Mouse (Mus musculus): ENCODE data around the gene Kcnv2.

The Kcnv2 gene

DNA sequence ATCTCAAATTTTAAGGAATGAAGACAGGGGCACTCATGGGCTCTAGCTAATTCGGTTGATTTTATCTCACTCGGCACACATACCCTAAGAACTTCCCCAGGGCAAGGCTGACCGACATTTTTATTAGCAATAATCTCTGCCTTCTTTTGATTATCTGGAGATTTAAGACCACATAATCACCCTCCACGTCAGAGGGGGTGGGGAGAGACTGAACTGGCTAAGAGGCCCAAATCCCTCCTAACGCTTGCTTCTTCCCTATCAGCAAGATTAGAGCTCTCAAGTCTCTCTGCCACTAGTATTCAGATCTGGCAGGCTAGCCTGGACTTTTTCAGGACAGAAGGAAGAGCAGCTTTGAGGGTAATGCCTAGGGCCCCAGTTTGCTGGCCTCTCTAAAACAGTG, at the start of gene Kcnv2:
Gene Kcnv2, plus strand, starts transcription at position 308 of the 400 bp plus-strand sequence.
- DNase-seq (ENCODE audit: low spot score), result no peak

DNA sequence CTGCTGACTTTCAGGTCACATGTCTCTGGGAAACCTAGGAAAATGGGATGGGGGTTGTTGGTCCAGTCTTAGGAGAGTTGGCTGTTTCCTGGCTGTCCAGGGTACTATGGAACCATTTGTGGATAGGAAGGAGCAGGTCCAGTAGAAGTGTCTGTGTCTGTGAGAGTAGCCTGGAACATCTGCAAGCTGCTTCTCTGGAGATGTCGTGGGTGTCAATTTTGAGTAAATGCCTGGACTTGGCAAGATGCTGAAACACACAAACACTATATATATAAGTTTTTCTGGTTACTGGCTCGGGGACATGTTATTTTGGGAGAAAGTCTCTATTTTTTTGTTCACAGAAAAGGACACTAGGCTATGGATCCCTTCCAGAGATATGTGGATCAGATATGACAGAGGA, 49.0 kb upstream of the Kcnv2 start:
- no peak for DNase-seq (ENCODE audit: low spot score)

DNA sequence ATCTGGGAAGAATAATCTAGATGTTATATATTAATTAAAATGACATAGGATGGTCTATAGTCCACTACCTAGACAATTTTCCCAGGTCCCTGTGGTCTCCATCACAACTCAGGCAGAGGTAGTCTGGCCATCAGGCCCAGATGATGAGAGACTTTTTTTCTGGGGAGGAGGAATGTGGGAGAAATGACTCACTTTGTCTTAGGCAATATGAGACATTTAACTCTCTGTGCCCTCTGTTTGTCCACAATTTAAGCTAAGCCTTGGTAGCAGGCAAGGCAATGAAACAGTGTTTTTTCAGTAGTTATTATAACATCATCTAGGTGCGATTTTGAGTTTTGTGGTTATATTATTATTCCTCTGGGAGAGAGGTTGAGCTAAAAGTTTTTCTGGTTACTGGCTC, 48.0 kb upstream of the Kcnv2 start:
- no peak for DNase-seq (ENCODE audit: low spot score)

DNA sequence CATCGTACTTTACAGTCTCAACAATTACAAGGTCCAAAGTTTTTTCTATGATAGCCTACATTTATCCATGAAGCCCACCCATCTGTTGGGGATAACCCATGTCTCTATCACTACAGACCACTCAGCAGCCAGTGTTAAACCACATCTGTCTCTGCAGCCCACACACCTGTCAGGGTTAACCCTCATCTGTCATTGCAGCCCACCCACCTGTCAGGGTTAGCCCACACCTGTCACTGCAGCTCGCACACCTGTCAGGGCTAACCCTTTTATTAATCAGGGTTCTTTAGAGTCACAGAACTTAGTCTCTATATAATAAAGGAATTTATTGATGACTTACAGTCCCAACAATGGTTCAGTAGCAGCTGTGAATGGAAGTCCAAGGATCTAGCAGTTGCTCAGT, 43.2 kb upstream of the Kcnv2 start:
- DNase-seq (ENCODE audit: low spot score), result no peak

DNA sequence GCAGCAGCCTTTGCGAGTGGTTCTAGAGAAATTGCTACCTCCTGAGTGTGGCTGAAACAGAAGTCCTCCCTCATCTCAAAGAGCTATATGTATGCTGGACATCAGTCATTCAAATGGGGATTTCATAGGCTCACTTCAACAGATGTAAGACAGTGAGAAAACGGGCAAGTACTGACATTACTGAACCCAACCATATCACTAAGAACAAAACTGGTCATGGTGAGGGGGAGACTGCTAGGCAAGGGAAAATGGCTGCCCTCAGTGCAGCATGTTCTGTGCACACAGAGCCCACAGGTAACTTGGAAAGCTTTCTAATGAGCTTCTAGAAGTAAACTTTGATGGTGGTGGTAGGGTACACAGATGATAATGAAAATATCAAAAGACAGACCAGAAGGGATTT, 12.3 kb upstream of the Kcnv2 start:
- no peak for DNase-seq (ENCODE audit: low spot score)

DNA sequence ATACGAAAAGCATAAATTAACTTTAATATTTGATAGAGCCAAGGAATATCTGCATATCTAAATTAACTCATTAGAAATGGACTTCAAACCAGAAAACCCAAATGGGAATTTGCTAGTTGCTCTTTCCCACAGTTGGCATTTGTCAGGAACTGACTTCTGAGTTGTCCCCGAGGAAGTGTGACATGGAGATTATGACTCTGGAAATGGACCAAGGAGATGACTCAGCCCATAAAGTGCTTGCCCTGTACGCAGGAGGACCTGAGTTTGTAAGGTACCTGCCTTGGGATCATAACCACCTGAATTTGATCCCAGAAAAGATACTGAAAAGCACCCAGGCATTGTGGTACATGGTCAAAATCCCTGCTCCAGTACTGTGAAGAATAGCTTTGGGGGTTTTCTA, 11.1 kb upstream of the Kcnv2 start:
- DNase-seq (ENCODE audit: low spot score), result no peak

DNA sequence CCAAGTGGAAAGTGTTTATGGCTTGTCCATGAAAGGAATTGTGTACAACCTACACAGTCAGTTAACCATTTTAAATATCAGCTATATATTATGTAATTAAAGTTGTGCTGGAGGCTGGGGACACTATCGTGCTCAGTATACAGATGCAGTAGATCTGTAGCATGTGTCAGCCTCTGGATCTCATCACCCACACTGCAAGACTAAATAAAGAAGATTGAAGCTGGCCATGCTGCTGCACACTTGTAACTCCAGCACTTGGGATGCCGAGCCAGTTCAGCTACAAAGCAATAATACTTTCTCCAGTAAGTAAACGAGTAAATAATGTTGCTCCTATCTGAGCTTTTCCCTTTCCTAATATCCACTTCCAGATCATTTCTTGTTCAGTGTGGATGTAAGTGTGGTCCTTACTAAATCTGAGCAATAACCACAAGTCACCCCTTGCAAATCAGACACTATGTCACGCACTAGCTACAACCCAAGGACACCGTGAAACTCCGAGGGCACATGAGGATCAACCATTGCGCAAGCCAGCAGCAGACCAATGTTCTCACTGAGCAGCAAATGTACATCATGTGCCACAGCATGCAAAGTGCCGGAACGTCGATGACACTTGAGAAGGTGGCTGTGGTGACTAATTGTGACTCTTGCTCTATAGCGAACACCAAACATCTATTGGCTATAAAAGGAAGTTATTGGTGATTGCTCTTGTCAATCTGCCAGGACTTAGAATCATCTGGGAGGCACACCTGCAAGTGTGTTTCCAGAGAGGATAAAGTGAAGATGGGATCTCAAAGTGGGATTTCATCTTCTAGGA, 9.9 kb upstream of the Kcnv2 start:
- DNase-seq (ENCODE audit: low spot score), result no peak

DNA sequence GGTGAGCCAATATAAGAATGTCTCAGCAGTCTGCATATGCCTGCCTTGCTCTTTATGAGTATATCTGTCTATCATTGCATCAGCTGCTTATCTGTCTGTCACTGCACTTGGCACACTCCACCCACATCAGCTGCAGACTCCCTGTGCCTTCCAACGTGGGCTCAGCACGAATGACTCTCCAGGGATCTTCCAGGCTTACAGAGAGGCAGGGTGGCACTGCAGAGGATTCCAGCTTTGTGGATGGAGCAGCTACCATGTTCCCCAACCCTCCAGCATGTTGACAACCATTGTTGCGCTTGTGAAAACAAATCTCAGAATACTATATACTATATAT, 9.3 kb upstream of the Kcnv2 start:
- DNase-seq (ENCODE audit: low spot score), result no peak

DNA sequence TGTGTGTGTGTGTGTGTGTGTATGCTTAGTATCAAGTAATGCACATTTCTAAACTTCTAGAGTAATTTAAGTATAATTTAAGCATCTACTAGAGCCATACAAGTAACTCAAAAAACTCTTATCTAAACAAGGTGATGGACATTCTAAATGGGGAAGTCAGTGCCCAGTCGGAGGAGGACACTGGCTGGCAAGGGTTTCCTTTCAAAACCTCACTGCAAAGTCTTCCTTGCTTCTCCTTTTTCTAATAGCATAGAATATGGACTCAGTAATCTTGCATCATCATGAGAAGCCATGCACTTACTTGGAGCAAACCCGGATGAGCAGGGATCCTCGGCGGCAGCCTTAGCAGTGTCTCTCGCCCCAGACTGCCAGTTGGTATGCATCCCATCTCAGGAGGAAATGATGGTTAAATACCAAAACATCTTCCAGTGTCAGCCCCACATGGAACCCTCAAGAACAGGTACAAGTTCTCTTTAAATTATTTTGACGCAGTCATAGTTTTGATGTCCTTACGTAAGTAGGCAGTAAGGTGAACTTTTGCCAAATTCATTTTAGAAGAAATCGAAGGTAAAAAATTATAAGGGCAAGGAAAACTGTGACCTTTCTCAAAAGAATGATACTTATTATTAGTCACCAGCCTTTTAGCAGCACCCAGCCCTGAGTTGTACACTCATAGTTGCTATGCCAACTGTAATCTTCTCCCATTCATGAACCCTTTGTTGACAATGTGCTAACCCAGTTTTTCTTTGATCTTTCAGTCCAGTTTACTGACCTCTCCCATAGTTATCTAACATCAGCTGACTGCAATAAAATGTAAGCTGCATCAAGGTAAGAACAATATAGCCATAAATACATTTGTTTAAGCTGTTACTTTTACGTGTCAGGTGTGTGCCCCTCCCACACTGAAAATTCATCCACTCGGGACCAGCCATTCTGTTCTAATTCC, 5.8 kb upstream of the Kcnv2 start:
- DNase-seq (ENCODE audit: low spot score), result no peak

DNA sequence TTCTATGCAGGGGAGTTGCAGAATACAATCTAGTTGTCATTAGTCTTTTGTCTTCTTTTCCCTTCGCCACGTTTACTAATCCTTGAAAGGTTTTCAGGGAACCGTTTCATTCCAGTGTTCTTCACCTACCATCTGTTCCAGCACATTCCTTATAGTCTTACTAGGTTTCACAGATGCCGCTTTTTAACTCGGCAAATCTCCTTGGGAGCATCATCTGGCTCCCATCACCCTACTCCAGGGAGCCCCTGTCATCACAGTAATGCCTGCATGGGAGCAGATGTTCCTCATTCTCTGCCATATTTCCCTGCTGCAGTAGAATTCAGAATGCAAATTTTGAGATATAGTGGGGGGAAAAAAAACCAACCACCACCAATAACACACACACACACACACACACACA, 5.1 kb upstream of the Kcnv2 start:
- DNase-seq (ENCODE audit: low spot score), result no peak

DNA sequence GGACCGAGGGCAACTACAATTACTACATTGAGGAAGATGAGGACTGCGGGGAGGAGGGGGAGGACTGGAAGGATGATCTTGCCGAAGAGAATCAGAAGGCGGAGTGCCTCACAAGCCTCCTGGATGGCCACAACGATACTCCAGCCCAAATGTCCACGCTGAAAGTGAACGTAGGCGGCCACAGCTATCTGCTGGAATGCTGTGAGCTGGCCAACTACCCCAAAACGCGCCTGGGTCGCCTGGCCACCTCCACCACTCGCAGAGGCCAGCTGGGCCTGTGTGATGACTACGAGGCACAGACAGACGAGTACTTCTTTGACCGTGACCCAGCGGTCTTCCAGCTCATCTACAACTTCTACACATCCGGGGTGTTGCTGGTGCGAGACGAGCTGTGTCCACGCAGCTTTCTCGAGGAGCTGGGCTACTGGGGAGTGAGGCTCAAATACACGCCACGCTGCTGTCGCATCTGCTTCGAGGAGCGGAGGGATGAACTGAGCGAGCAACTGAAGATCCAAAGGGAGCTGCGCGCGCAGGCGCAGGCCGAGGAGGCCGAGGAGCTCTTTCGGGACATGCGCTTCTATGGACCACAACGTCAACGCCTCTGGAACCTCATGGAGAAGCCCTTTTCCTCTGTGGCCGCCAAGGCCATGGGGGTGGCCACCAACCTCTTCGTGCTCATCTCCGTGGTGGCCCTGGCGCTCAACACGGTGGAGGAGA, 681 bp downstream of the Kcnv2 start:
- DNase-seq (ENCODE audit: low spot score), result no peak

DNA sequence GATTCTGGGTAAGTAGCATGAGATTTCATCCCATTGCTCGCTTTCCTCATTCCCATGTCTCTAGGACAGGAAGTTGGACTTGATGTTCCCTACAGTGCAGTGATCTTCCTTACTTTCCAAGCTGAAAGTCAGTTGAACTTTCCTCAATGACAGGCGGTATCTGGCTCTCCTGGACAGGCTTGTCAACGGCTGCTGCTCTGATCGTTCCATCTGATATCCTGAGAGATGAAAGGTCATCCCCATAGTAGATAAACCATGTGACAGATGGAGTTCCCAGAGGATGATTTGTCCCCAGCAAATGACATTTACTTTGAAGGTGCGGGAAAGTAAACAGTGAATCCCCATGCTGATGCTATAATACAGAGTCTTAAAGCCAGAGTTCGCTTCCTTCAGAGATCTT, 3.2 kb downstream of the Kcnv2 start:
- no peak for DNase-seq (ENCODE audit: low spot score)

DNA sequence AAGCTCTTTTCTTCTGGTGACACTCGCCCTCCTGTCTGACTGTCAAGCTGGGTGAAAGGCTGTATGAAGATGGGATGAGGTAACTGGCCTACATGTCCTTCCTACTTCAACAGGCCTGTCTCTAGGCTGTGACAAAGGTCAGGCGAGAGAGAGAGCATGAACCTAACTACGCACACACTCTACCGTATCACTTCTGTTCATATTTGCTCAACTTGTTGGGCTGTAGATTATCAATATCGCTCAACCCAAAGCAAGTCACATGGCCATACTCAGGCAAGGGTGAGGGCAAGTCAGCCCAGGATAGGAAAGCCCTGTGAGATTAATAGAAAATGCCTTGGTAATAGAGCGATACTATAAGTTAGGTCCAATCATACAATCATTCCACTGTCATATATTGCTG, 5.2 kb downstream of the Kcnv2 start:
- no peak for DNase-seq (ENCODE audit: low spot score)

DNA sequence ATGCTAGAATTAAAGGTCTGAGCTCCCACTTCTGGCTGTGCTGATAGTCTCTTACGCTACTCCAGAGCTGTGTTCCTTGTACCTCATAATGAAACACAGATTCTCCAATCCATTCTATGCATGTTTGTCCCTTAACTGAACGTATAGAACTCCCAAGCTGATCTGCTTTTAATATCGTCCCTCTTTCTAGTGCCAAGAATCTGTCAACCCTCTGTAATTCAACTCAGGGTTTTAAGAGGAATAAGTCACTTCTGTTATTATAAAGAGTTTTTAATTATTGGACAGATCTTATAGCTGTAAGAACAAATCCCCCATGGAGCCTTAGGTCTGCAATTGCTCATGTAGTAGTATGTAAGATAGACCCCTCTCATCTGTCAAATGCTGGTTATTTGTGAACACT, 5.8 kb downstream of the Kcnv2 start:
- DNase-seq (ENCODE audit: low spot score), result no peak

DNA sequence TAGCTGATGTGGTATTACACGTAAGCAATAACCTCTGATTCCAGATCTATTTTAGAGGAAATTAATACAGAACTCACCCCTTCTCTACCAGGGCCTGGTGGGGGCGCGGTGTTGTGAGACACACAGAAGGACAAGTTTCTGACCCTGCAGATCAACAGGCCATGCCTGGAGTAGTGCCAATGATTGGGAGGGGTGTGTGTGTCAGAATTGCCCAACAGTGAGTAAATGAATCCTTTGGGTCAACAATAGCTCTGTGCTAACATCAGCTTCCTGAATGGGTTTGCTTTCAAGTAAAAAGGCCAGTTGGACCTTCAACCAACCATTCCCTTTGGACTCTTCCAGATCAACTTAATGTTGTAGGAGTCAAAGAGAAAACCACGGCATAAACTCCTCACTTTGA, 6.3 kb downstream of the Kcnv2 start:
- no peak for DNase-seq (ENCODE audit: low spot score)

DNA sequence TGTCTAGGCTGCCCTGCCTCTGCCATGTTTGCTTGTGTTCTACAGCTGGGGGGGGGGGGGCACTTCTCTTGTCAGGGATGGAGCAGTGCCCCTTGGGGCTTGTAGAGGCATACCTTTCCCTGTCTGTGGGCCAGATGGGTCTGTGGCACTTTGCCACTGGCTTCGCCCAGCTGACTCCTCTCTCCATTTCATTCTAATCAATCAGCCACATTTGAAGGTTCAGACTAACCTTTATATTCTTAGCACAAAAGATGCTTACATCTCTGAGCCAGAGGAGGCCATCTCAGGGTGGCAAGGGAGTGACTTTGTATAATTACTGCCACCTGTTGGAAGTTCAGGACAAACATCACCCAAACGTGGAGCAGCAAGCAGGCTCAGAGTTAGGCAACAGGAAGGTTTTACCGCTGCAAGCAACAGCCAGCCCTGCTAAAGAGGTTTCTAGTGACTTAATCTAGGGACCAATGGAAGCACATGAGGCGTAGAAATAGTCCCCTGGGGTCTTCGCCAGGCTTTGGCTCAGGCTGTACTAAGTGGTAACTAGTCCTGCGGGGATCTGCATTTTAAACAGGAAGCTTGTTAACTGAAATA, 9.9 kb downstream of the Kcnv2 start:
- no peak for DNase-seq (ENCODE audit: low spot score)

DNA sequence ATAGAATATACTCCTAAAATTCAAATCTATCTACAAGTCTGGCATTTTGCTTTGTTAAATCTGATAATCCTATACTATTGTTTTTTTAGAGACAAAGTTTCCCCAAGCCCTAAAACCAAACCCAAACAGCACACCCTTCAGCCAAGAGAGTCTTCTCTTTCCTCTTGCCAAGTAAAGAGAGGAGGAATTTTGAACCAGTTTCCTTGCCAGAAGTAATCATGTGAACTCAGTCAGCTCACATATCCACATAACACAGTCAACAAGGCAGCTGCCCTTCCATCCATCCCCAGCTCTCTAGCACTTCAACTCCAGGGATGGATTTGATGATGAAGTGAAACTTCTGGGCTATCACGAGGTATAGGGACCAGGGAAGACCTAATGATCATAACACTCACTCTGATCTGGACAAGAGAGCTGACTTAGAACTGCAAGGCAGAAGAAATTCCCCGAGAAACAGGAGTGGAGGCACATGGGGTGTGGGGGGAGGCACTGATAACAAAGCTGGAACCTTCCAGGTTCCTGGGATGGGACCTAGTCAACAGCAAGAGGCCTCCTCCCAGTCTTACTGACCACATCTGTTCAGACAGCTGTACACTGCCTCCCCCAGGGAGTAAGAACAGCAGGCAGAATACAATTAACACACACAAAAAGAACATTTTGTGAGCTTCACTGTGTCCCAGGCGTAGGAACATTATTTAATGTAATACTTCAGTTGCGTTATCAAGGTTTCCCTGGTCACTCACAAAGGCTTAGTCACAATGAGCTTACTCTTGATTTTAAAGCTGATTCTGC, 13.9 kb downstream of the Kcnv2 start:
- DNase-seq (ENCODE audit: low spot score), result no peak

DNA sequence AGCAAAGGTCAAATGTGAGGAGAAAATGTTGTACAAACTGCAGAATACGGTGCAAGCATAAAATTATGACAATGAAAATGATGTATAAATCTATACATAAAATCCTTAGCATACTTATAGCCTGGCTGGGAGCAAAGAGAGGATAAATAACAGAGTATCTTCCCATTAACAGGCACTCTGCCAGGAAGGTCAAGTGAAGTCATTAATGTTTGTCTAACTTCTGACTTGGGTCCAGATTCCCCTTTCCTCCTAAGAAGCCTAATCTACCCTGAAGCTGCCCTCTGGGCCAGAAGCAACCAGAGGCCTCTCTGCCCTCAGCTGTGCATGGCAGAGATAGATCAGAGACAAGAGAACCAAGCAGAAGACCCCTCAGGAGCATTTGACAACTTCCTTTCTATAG, 24.1 kb downstream of the Kcnv2 start:
- no peak for DNase-seq (ENCODE audit: low spot score)

DNA sequence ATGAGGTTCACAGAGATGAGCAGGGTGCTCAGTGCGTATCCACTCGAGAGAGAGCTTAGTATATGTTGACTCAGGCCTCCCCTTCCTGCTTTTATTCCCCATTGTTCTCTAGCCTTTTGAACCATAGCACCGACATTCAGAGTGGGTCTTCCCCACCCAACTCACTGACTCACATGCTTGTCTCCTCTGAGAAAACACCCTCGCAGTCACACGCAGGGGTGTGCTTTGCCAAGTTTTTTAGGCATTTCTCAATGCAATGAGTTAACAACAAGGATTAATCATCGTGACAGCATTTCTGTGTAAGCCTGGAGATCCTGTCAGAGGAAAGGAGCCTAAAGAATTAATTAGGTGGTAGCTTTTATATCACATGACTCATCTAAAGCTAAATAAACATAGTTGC, 29.3 kb downstream of the Kcnv2 start:
- no peak for DNase-seq (ENCODE audit: low spot score)

DNA sequence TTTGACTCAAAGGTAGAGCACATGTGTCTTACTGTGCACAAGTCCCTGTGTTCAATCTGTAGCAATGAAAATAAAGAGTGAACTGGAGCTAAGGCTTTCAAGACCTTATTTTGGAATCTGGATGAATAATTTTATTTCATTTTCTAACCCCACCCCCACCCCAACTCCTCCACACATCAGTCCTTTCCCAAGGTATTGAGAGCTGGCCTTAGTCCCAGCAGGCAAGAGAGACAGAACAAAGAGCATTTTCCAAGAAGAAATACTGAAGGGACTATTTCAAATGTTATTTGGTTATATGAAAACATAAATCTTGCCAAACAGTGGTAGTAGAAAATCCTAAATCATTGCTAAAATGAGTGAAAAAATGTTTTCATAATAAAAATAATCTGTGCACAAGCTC, 38.0 kb downstream of the Kcnv2 start:
- DNase-seq (ENCODE audit: low spot score), result no peak

DNA sequence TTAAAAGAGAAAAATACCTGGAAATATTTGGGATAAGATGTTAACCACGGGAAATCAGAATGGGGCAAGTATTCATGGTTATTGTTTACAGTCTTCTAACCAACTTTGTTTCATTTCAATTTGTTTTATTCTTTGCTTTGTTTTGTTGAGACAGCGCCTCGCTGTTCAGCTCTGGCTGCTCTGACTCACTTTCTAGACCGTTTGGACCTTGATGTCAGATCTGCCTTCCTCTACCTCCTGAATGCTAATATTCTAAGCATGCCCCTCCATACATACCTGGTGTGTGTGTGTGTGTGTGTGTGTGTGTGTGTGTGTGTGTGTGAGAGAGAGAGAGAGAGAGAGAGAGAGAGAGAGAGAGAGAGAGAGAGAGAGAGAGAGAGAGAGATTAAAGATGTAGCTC, 41.5 kb downstream of the Kcnv2 start:
- no peak for DNase-seq (ENCODE audit: low spot score)

DNA sequence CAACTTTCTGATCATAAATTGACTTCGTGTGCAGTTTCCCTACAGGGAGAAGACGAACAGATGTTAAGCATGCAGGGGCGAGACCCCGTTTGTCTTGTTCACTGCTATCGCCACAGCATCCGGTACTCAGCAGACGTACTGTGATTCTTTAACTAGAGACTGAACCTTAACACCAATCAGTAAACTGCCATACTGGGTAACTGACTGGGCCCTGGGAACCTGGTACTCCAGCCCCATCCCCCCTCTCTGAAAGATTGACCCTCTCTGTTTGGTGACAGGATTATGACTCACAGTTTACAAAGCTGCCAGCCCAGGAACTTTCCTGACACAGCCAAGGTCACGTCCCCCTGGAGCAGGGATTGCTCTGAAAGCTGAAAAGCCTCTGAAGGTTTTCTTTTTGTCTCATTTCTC, 42.1 kb downstream of the Kcnv2 start:
- no peak for DNase-seq (ENCODE audit: low spot score)

Measured in T-cell, adult 2 months (primary cell).